Mouse (Mus musculus): ENCODE measurements at regions not wholly inside any gene's neighbourhood (a gene's known extent, or its start where the extent isn't known, plus 50 kb on each side); places are given as distances from the start of the nearest gene placed in this dataset.
A peak's percentile ranks its signal among the peaks of the same experiment; 100 is the strongest.

DNA sequence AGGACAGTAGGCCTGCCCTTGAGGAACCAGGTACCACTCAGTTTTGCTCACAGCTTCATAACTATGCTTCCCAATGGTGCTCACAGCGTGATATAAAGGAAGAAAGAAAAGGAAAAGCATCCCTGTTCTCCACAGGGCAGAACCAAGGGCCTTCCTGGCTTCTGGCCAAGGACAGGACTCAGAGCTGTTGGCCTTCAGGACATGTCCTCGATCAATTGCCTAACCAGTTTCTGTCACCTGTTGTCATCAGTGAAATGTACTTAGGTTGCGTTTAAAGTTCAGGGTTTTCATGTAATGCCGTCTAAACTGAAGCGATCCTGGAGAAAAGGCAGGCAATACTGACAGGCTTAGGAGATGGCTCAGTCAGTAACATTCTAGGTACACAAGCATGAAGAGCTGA, 232.9 kb downstream of the Csl start:
- no peak for DNase-seq (ENCODE audit: extremely low read depth, low read depth)

- DNase-seq (ENCODE audit: extremely low read depth, low read depth) = no peak
These were observed 228.4 kb downstream of the Csl start for GRCm38 (mm10) chr10:99531104-99531503.

- no peak for DNase-seq (ENCODE audit: extremely low read depth, low read depth)
These were observed 227.9 kb downstream of the Csl start for GRCm38 (mm10) chr10:99531556-99531955.

DNA sequence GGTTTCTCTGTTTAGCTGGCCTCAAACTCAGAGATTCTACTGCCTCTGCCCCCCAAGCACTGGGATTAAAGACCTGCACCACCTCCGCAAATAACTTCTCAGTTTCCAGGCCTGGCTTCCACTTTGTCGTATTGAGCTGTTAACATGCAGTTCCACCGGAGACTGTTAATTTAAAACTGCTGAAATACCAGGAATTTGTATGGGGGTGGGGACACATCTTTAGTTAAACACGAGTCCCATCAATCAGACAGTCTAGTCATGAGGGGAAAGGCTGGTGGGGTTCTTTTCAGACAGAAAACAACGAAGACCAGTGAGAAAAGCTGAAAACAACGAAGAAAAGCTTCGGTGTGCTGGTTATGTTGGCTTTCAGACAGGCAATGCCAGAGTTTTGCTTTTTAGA, 227.5 kb downstream of the Csl start:
- DNase-seq (ENCODE audit: extremely low read depth, low read depth) = no peak

- no peak for DNase-seq (ENCODE audit: extremely low read depth, low read depth)
These were observed 226.8 kb downstream of the Csl start for GRCm38 (mm10) chr10:99532697-99533119.

- DNase-seq (ENCODE audit: extremely low read depth, low read depth) = no peak
These were observed 226.0 kb downstream of the Csl start for GRCm38 (mm10) chr10:99533468-99533867.

DNA sequence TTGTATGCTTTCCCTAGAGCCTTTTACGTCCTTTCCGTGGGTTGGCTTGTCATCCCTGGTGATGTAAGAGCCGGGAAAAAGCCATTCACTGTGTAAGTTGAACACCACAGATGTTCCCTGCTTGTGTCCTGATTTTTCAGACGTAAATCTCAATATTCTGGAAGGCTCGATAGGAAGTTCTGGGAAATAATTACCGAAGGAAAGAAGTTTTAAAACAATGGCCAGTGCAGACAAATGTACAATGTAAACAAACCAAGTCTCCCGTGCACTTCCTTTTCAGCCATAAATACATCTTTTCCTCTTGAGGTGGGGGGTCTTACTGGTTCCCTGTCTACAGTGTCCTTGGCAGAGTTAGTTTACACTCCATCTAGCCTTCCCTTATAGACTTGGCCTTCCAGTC, 225.2 kb downstream of the Csl start:
- DNase-seq (ENCODE audit: extremely low read depth, low read depth) = no peak

- DNase-seq (ENCODE audit: extremely low read depth, low read depth) = no peak
These were observed 220.8 kb downstream of the Csl start for GRCm38 (mm10) chr10:99538639-99539038.

- no peak for DNase-seq (ENCODE audit: extremely low read depth, low read depth)
These were observed 207.1 kb downstream of the Csl start for GRCm38 (mm10) chr10:99552373-99552772.

- DNase-seq (ENCODE audit: extremely low read depth, low read depth) = no peak
These were observed 206.5 kb downstream of the Csl start for GRCm38 (mm10) chr10:99552836-99553540.

DNA sequence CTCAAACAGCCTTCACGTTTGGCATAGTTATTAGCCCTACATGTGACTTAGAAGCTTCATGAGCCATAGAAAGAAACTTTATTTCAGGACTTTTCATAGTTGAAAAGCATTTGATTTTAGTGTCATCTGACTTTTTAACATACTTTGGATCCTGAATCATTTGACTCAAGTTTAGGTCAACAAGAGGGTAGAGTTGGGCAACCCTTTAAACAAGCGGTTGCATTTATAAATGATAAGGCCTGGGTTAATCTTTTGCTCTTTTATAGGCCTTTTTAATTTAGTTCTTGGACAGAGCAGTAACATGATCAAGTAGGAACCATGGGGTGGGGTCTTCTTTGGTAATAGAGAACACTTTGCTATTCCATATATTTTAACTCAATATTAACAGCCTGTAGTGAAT, 204.4 kb downstream of the Csl start:
- no peak for DNase-seq (ENCODE audit: extremely low read depth, low read depth)

- DNase-seq (ENCODE audit: extremely low read depth, low read depth) = no peak
These were observed 203.7 kb downstream of the Csl start for GRCm38 (mm10) chr10:99555658-99556352.

GRCm38 (mm10) chr10:99556353-99557036, 203.0 kb downstream of the Csl start:
- no peak for DNase-seq (ENCODE audit: extremely low read depth, low read depth)

- no peak for DNase-seq (ENCODE audit: extremely low read depth, low read depth)
These were observed 200.8 kb downstream of the Csl start for GRCm38 (mm10) chr10:99558656-99559055.

DNA sequence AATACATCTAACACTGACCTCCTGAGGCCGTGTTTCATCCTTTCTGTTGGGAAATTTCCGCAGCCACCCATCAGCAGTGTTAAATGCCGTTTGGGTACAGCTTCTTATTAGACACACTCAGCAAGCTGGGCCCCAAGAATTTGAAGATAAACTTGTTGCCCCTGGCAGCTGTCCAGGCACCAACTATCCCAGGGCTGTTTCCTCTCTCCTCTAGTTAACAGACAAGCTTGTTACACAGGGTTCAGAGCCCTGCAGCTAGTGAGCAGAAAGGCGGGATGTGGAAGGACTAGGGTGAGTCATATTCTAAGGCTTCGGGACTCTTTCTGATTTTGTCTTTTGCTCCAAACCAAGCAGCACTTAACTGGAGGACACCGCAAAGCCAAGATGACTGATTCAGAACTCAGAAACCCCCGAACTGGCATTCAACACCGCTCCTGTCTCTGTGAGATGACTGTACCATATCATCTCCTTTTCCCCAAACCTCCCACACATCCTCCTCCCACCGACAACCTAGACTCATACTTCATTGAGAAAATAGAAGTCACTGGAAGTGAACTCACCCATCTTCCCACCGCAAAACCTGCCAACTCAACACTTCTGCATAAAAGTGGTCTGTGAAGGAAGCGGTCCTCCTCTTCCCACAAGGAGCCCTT, 198.2 kb downstream of the Csl start:
- peak; percentile 74 for DNase-seq (ENCODE audit: extremely low read depth, low read depth)

- no peak for DNase-seq (ENCODE audit: extremely low read depth, low read depth)
These were observed 194.9 kb downstream of the Csl start for GRCm38 (mm10) chr10:99564605-99565004.

- peak; percentile 22 for DNase-seq (ENCODE audit: extremely low read depth, low read depth)
These were observed 191.0 kb downstream of the Csl start for GRCm38 (mm10) chr10:99568424-99568823.

- no peak for DNase-seq (ENCODE audit: extremely low read depth, low read depth)
These were observed 189.3 kb downstream of the Csl start for GRCm38 (mm10) chr10:99570190-99570589.

GRCm38 (mm10) chr10:99573997-99574396, 185.5 kb downstream of the Csl start:
- DNase-seq (ENCODE audit: extremely low read depth, low read depth) = no peak

DNA sequence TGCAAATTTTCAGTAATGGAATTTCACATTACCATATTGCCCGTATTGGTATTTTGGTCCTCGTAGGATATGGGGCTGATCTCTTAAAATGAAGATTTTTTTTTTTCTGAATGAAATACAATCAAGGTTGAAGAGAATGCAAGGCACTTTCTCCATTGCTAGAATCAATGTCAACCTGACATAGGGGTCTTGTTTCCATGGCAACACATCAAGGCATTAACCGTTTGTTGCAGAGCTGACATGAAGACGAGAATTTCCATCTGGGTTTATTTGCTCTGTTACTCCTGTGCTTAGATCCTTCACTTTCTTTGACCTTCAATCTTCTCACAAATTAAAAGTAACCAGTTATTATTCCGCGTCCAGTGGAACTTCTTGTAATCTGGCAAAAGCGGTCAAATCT, 184.2 kb downstream of the Csl start:
- DNase-seq (ENCODE audit: extremely low read depth, low read depth) = no peak

DNA sequence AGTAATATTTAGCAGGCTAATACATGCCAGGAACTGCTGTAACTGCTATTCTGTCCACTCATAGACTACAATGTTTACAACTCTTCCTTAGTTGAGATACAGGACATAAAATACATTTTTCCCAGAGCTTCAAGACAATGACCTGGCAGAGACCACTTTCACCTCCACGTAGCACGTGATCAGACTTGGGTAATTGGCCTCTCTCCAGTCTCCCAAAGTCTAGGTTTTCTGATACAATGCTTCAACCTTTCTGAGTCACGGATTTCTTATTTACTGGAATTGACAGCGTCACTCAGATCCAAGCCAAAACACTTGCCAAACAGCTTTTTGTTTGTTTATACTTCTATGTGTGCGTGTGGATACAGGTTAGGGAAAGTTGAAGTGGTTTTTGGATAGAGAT, 183.2 kb downstream of the Csl start:
- DNase-seq (ENCODE audit: extremely low read depth, low read depth) = no peak
